Mouse (Mus musculus): ENCODE measurements around the gene Prox1. TPM values are rescaled to one million over a fixed set of nuclear protein-coding genes. Genes with fewer than 3 reads are reported as not detected.

Prox1 gene
- polyA plus RNA-seq, 1 experiment from 2014 or later, result 18.6 TPM

GRCm38 (mm10) chr1:190189125-190189524 lies 18.6 kb upstream of the Prox1 start:
- WGBS, result 79% methylated on average over 2 of the region's 2 CpGs
- ATAC-seq (ENCODE audit: low FRiP score, low read depth), result no peak
- Histone ChIP-seq H3K4me2 (replicated peaks) (no peak overlapping the region), H3K4me3 (no peak overlapping the region), H3K9me3 (no peaks in the 10 kb centered on the region), H3K4me1 (peaks cover 29% of the 10 kb centered on the region), H3K27me3 (replicated peaks) (no peaks in the 10 kb centered on the region), H3K27ac (no peak overlapping the region), H3K9ac (no peak overlapping the region), H3K36me3 (no peaks in the 10 kb centered on the region)

GRCm38 (mm10) chr1:190186336-190186735 lies 15.8 kb upstream of the Prox1 start:
- Histone ChIP-seq H3K4me1 (peaks cover 18% of the 10 kb centered on the region; the same call in 1 of the 2 replicates), H3K9ac (no peak overlapping the region), H3K27ac (no peak overlapping the region), H3K4me2 (replicated peaks) (no peak overlapping the region), H3K9me3 (no peaks in the 10 kb centered on the region), H3K36me3 (no peaks in the 10 kb centered on the region), H3K27me3 (replicated peaks) (no peaks in the 10 kb centered on the region), H3K4me3 (no peak overlapping the region)
- WGBS, result 83% methylated on average over 4 of the region's 4 CpGs
- ATAC-seq (ENCODE audit: low FRiP score, low read depth), result no peak

GRCm38 (mm10) chr1:190185284-190185683 lies 14.8 kb upstream of the Prox1 start:
- ATAC-seq (ENCODE audit: low FRiP score, low read depth), result no peak
- Histone ChIP-seq H3K27me3 (replicated peaks) (no peaks in the 10 kb centered on the region), H3K36me3 (no peaks in the 10 kb centered on the region), H3K9ac (no peak overlapping the region), H3K4me1 (peaks cover 11% of the 10 kb centered on the region; the same call in 1 of the 2 replicates), H3K4me2 (replicated peaks) (no peak overlapping the region), H3K4me3 (no peak overlapping the region), H3K27ac (no peak overlapping the region), H3K9me3 (no peaks in the 10 kb centered on the region)
- WGBS, result 81% methylated on average over 10 of the region's 10 CpGs

GRCm38 (mm10) chr1:190183574-190183973 lies 13.1 kb upstream of the Prox1 start:
- WGBS, result 94% methylated on average over 4 of the region's 4 CpGs
- no peaks in the 10 kb centered on the region for H3K36me3 ChIP-seq

GRCm38 (mm10) chr1:190181765-190182164 lies 11.3 kb upstream of the Prox1 start:
- Histone ChIP-seq H3K9ac (no peak overlapping the region), H3K9me3 (no peaks in the 10 kb centered on the region), H3K27me3 (replicated peaks) (peaks cover 6% of the 10 kb centered on the region; the same call in 1 of the 2 replicates), H3K4me2 (replicated peaks) (no peak overlapping the region), H3K4me3 (no peak overlapping the region), H3K36me3 (no peaks in the 10 kb centered on the region), H3K4me1 (no peaks in the 10 kb centered on the region), H3K27ac (no peak overlapping the region)
- WGBS, result 71% methylated on average over 7 of the region's 7 CpGs
- no peak for ATAC-seq (ENCODE audit: low FRiP score, low read depth)

More at GRCm38 (mm10) chr1:190183574-190183973, 13.1 kb upstream of the Prox1 start:
- Histone ChIP-seq H3K27me3 (replicated peaks) (no peaks in the 10 kb centered on the region; the same call in 1 of the 2 replicates), H3K4me2 (replicated peaks) (no peak overlapping the region), H3K4me3 (no peak overlapping the region), H3K9ac (no peak overlapping the region), H3K9me3 (no peaks in the 10 kb centered on the region), H3K4me1 (no peaks in the 10 kb centered on the region), H3K27ac (no peak overlapping the region)
- no peak for ATAC-seq (ENCODE audit: low FRiP score, low read depth)

GRCm38 (mm10) chr1:190180861-190181260 lies 10.3 kb upstream of the Prox1 start:
- Histone ChIP-seq H3K4me3 (no peak overlapping the region), H3K27me3 (replicated peaks) (peaks cover 12% of the 10 kb centered on the region; the same call in 1 of the 2 replicates), H3K9ac (no peak overlapping the region), H3K36me3 (no peaks in the 10 kb centered on the region), H3K4me1 (no peaks in the 10 kb centered on the region), H3K27ac (no peak overlapping the region), H3K9me3 (no peaks in the 10 kb centered on the region), H3K4me2 (replicated peaks) (no peak overlapping the region)
- 27% methylated on average over 6 of the region's 6 CpGs for WGBS
- no peak for ATAC-seq (ENCODE audit: low FRiP score, low read depth)

GRCm38 (mm10) chr1:190176961-190177360 lies 6.4 kb upstream of the Prox1 start:
- H3K27ac ChIP-seq, result no peak overlapping the region
- peaks cover 34% of the 10 kb centered on the region for H3K4me1 ChIP-seq
- no peak overlapping the region for H3K4me2 ChIP-seq (replicated peaks)
- H3K9me3 ChIP-seq, result no peaks in the 10 kb centered on the region
- H3K36me3 ChIP-seq, result no peaks in the 10 kb centered on the region
- H3K4me3 ChIP-seq, result no peak overlapping the region
- no peak overlapping the region for H3K9ac ChIP-seq
- ATAC-seq (ENCODE audit: low FRiP score, low read depth), result no peak
- WGBS, result 19% methylated on average over 3 of the region's 3 CpGs
- peaks cover 44% of the 10 kb centered on the region for H3K27me3 ChIP-seq (replicated peaks)

GRCm38 (mm10) chr1:190174671-190175661 lies 4.5 kb upstream of the Prox1 start:
- peaks cover 48% of the 10 kb centered on the region for H3K27me3 ChIP-seq (replicated peaks)
- no peak for ATAC-seq (ENCODE audit: low FRiP score, low read depth)

GRCm38 (mm10) chr1:190174231-190174630 lies 3.7 kb upstream of the Prox1 start:
- Histone ChIP-seq H3K4me1 (peaks cover 36% of the 10 kb centered on the region), H3K4me2 (replicated peaks) (peak overlapping the region; percentile 86), H3K4me3 (peak overlapping the region; percentile 36; the same call in 1 of the 2 replicates), H3K9ac (no peak overlapping the region), H3K27me3 (replicated peaks) (peaks cover 48% of the 10 kb centered on the region), H3K9me3 (no peaks in the 10 kb centered on the region), H3K27ac (no peak overlapping the region), H3K36me3 (no peaks in the 10 kb centered on the region)
- 2% methylated on average over 13 of the region's 13 CpGs for WGBS
- ATAC-seq (ENCODE audit: low FRiP score, low read depth), result no peak

More at GRCm38 (mm10) chr1:190174671-190175661, 4.5 kb upstream of the Prox1 start:
- no peaks in the 10 kb centered on the region for H3K9me3 ChIP-seq
- H3K9ac ChIP-seq, result peak overlapping the region; percentile 52
- H3K4me3 ChIP-seq, result peak overlapping the region; percentile 36
- H3K4me1 ChIP-seq, result peaks cover 36% of the 10 kb centered on the region
- 2% methylated on average over 65 of the region's 65 CpGs for WGBS
- no peaks in the 10 kb centered on the region for H3K36me3 ChIP-seq
- H3K4me2 ChIP-seq (replicated peaks), result peak overlapping the region; percentile 86
- H3K27ac ChIP-seq, result no peak overlapping the region

GRCm38 (mm10) chr1:190173596-190173995 lies 3.1 kb upstream of the Prox1 start:
- Histone ChIP-seq H3K36me3 (no peaks in the 10 kb centered on the region), H3K4me1 (peaks cover 41% of the 10 kb centered on the region), H3K4me2 (replicated peaks) (peak overlapping the region; percentile 83), H3K9me3 (no peaks in the 10 kb centered on the region), H3K27me3 (replicated peaks) (peaks cover 48% of the 10 kb centered on the region), H3K9ac (no peak overlapping the region), H3K27ac (no peak overlapping the region), H3K4me3 (no peak overlapping the region)
- no peak for ATAC-seq (ENCODE audit: low FRiP score, low read depth)
- WGBS, result under 1% methylated on average over 15 of the region's 16 CpGs

GRCm38 (mm10) chr1:190172979-190173461 lies 2.5 kb upstream of the Prox1 start:
- Histone ChIP-seq H3K4me1 (peaks cover 46% of the 10 kb centered on the region), H3K9ac (no peak overlapping the region), H3K27me3 (replicated peaks) (peaks cover 47% of the 10 kb centered on the region), H3K36me3 (no peaks in the 10 kb centered on the region), H3K9me3 (no peaks in the 10 kb centered on the region), H3K27ac (no peak overlapping the region), H3K4me3 (peak overlapping the region; percentile 21; the same call in 1 of the 2 replicates), H3K4me2 (replicated peaks) (peak overlapping the region; percentile 83)
- WGBS, result under 1% methylated on average over 24 of the region's 24 CpGs
- no peak for ATAC-seq (ENCODE audit: low FRiP score, low read depth)

- Histone ChIP-seq H3K36me3 (no peaks in the 10 kb centered on the region), H3K4me2 (replicated peaks) (peak overlapping the region; percentile 83), H3K27me3 (replicated peaks) (peaks cover 44% of the 10 kb centered on the region), H3K4me1 (peaks cover 51% of the 10 kb centered on the region), H3K4me3 (peak overlapping the region; percentile 21; the same call in 1 of the 2 replicates), H3K9me3 (no peaks in the 10 kb centered on the region), H3K9ac (no peak overlapping the region), H3K27ac (no peak overlapping the region)
- no peak for ATAC-seq (ENCODE audit: low FRiP score, low read depth)
- WGBS, result 2% methylated on average over 32 of the region's 32 CpGs
These were observed 1.9 kb upstream of the Prox1 start for GRCm38 (mm10) chr1:190172311-190172978.
